Mouse (Mus musculus): ENCODE results near the gene Pspn.

Gene Pspn

GRCm38 (mm10) chr17:56999968-57000609 is at the start of gene Pspn:
TSS of gene Pspn (minus strand) at chr17:57000018.
- no peak for DNase-seq (ENCODE audit: low read depth, low spot score)

GRCm38 (mm10) chr17:57048816-57049215 is 49.0 kb upstream of the Pspn start:
- DNase-seq (ENCODE audit: low read depth, low spot score) = peak; percentile 25

- no peak for DNase-seq (ENCODE audit: low read depth, low spot score)
Observed at GRCm38 (mm10) chr17:57047406-57047805, 47.6 kb upstream of the Pspn start.

- DNase-seq (ENCODE audit: low read depth, low spot score) = no peak
Observed at GRCm38 (mm10) chr17:57041554-57041953, 41.7 kb upstream of the Pspn start, which contains the start of gene Slc25a41. TSS of gene Slc25a41 (minus strand) at chr17:57041654.

- DNase-seq (ENCODE audit: low read depth, low spot score) = no peak
Observed at GRCm38 (mm10) chr17:57038978-57039377, 39.2 kb upstream of the Pspn start.

- DNase-seq (ENCODE audit: low read depth, low spot score) = no peak
Observed at GRCm38 (mm10) chr17:57032854-57033253, 33.0 kb upstream of the Pspn start.

- DNase-seq (ENCODE audit: low read depth, low spot score) = peak; percentile 100
Observed at GRCm38 (mm10) chr17:57031661-57032420, 32.0 kb upstream of the Pspn start.

GRCm38 (mm10) chr17:57030931-57031660 is 31.3 kb upstream of the Pspn start, which contains the start of gene Khsrp:
TSS of gene Khsrp (minus strand) at chr17:57031522.
- DNase-seq (ENCODE audit: low read depth, low spot score) = no peak

- DNase-seq (ENCODE audit: low read depth, low spot score) = no peak
Observed at GRCm38 (mm10) chr17:57029691-57030090, 29.9 kb upstream of the Pspn start.

GRCm38 (mm10) chr17:57027471-57027870 is 27.7 kb upstream of the Pspn start:
- no peak for DNase-seq (ENCODE audit: low read depth, low spot score)

GRCm38 (mm10) chr17:57020960-57021359 is 21.1 kb upstream of the Pspn start:
- no peak for DNase-seq (ENCODE audit: low read depth, low spot score)

GRCm38 (mm10) chr17:57019693-57020092 is 19.9 kb upstream of the Pspn start:
- DNase-seq (ENCODE audit: low read depth, low spot score) = no peak

GRCm38 (mm10) chr17:57012245-57012795 is 12.5 kb upstream of the Pspn start:
- DNase-seq (ENCODE audit: low read depth, low spot score) = no peak

- DNase-seq (ENCODE audit: low read depth, low spot score) = peak; percentile 99
Observed at GRCm38 (mm10) chr17:57011236-57012141, 11.7 kb upstream of the Pspn start, which contains the start of the genes Gtf2f1 and Gm17949. TSS of gene Gtf2f1 (minus strand) at chr17:57011288. TSS of gene Gm17949 (plus strand) at chr17:57011469.

- no peak for DNase-seq (ENCODE audit: low read depth, low spot score)
Observed at GRCm38 (mm10) chr17:57010911-57011235, 11.1 kb upstream of the Pspn start.

GRCm38 (mm10) chr17:57007137-57007905 is 7.5 kb upstream of the Pspn start:
- no peak for DNase-seq (ENCODE audit: low read depth, low spot score)

- no peak for DNase-seq (ENCODE audit: low read depth, low spot score)
Observed at GRCm38 (mm10) chr17:57003994-57004393, 4.2 kb upstream of the Pspn start.

- DNase-seq (ENCODE audit: low read depth, low spot score) = no peak
Observed at GRCm38 (mm10) chr17:57001228-57001627, 1.4 kb upstream of the Pspn start.

- no peak for DNase-seq (ENCODE audit: low read depth, low spot score)
Observed at GRCm38 (mm10) chr17:56999414-56999813, 404 bp downstream of the Pspn start.

GRCm38 (mm10) chr17:56997029-56997667 is 2.7 kb downstream of the Pspn start, which contains the start of gene Alkbh7:
TSS of gene Alkbh7 (plus strand) at chr17:56997339.
- peak; percentile 99 for DNase-seq (ENCODE audit: low read depth, low spot score)

Measured in brain, adult 2 months (tissue).